Mouse (Mus musculus) G1E-ER4 (cell line): ENCODE data around the gene Krt81. TPM values are rescaled to one million over a fixed set of nuclear protein-coding genes. Genes with fewer than 3 reads are reported as not detected.

ENCODE experiments used
- GATA1 ChIP-seq: IDR thresholded peaks from one replicate; pipeline ENCODE4 v1.8.0; 2012; ENCODE audit warnings: low read length, inconsistent platforms
- polyA plus RNA-seq: library from polyadenylated mRNA; stranded (reverse); fragments of >175 nt; gene quantifications from 2 replicates; pipeline ENCODE4 v1.2.3, GENCODE M21; 2012

Krt81 gene
- polyA plus RNA-seq, 1 experiment, result not detected

- no peak for TF ChIP-seq GATA1
Observed at GRCm38 (mm10) chr15:101472952-101473528, 9.5 kb upstream of the Krt81 start, which contains the start of gene Krt86. Krt86 (plus strand) TSS chr15:101473478.

- TF ChIP-seq GATA1, result no peak
Observed at GRCm38 (mm10) chr15:101469093-101469492, 5.5 kb upstream of the Krt81 start.

GRCm38 (mm10) chr15:101459283-101459682 lies 4.3 kb downstream of the Krt81 start:
- TF ChIP-seq GATA1, result no peak

GRCm38 (mm10) chr15:101458361-101458930 lies 5.1 kb downstream of the Krt81 start:
- no peak for TF ChIP-seq GATA1

GRCm38 (mm10) chr15:101455891-101456290 lies 7.7 kb downstream of the Krt81 start:
- no peak for TF ChIP-seq GATA1

GRCm38 (mm10) chr15:101455292-101455691 lies 8.3 kb downstream of the Krt81 start:
- no peak for TF ChIP-seq GATA1

GRCm38 (mm10) chr15:101454774-101455173 lies 8.8 kb downstream of the Krt81 start:
- TF ChIP-seq GATA1, result no peak

- TF ChIP-seq GATA1, result no peak
Observed at GRCm38 (mm10) chr15:101453093-101453736, 10.3 kb downstream of the Krt81 start.

- TF ChIP-seq GATA1, result no peak
Observed at GRCm38 (mm10) chr15:101447444-101447843, 16.1 kb downstream of the Krt81 start, which contains the start of gene Krt88. Krt88 (plus strand) TSS chr15:101447744.

GRCm38 (mm10) chr15:101446572-101446971 lies 17.0 kb downstream of the Krt81 start:
- TF ChIP-seq GATA1, result no peak

GRCm38 (mm10) chr15:101440837-101441236 lies 22.7 kb downstream of the Krt81 start:
- no peak for TF ChIP-seq GATA1

- TF ChIP-seq GATA1, result no peak
Observed at GRCm38 (mm10) chr15:101438555-101438954, 25.0 kb downstream of the Krt81 start, which contains the start of gene Krt87. Krt87 (minus strand) TSS chr15:101438804.

- TF ChIP-seq GATA1, result no peak
Observed at GRCm38 (mm10) chr15:101436611-101437010, 26.9 kb downstream of the Krt81 start.

GRCm38 (mm10) chr15:101424914-101425313 lies 38.6 kb downstream of the Krt81 start:
- TF ChIP-seq GATA1, result no peak

- no peak for TF ChIP-seq GATA1
Observed at GRCm38 (mm10) chr15:101420903-101421302, 42.6 kb downstream of the Krt81 start.

GRCm38 (mm10) chr15:101418950-101419349 lies 44.6 kb downstream of the Krt81 start:
- TF ChIP-seq GATA1, result no peak

GRCm38 (mm10) chr15:101414807-101415565 lies 48.6 kb downstream of the Krt81 start:
- no peak for TF ChIP-seq GATA1
